Mouse (Mus musculus) bone marrow, adult 2 months (tissue): ENCODE measurements around the gene Fxyd7.

Source experiments
- CTCF ChIP-seq: fragments of 200-500 bp; IDR thresholded peaks from 2 replicates; pipeline ENCODE4 v1.5.1; 2011; ENCODE audit warnings: low read length, control low read depth; ENCODE audit not compliant: control insufficient read depth, insufficient read depth
- POLR2A ChIP-seq: fragments of 200-500 bp; IDR thresholded peaks from 2 replicates; pipeline ENCODE4 v1.6.1; 2011; ENCODE audit warnings: low read depth, mild to moderate bottlenecking, control low read depth, low read length, borderline replicate concordance; ENCODE audit not compliant: control insufficient read depth

DNA sequence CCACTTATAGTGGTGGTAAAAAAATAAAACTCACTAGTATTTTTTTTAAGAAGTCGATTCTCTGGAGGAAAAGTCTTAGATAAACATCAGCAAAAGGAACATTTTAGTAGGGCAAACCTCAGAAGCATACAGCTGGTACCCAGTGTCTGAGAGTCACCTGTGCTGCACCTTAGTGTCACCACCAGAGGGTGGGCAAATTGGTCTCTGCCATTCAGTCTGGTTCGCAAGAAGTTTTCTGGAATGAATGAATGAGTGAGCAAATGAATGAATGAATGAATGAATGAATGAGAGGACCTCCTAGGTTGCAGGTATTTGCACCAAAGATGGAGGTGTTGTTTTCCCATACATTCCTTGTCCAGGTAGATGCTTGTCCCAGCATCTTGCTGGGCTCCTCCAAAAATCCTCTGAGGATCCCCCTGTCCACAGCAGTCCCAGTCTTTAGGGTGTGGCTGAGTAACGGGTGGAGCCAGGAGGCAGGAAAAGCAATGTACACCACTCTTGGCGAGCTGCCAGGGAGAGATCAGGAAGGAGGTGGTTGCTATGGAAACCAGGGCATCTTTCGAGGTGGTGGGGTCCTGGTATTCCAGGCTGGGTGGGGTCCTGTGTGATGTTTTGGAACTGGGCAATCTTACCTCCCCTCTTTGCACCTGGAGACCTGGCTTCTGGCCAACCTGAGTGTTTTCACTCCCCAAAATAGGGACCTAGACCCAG, 2.0 kb downstream of the Fxyd7 start:
- TF ChIP-seq CTCF (no peak), POLR2A (no peak)
